Mouse (Mus musculus): ENCODE results near the gene Wwox. TPM values are rescaled to one million over a fixed set of nuclear protein-coding genes. Genes with fewer than 3 reads are reported as not detected.

Gene Wwox
- polyA plus RNA-seq, 1 experiment from 2014 or later = 11.3 TPM

GRCm38 (mm10) chr8:114849461-114849860 lies 410.0 kb downstream of the Wwox start:
- H3K27ac ChIP-seq (replicated peaks in 1 of 2; ENCODE audit: control insufficient read depth in 1 of 2, insufficient read depth in 1 of 2, low read depth in 2 of 2, low read length in 2 of 2) = no peak overlapping the region
- no peak overlapping the region for H3K4me2 ChIP-seq (ENCODE audit: low read length)
- H3K9me3 ChIP-seq (ENCODE audit: control insufficient read depth, low read length) = 0 out of 2 replicates have a peak, but pooled peaks cover 3% of the 10 kb centered on the region
- H3K27me3 ChIP-seq (ENCODE audit: control insufficient read depth, insufficient read depth, low read length) = no peaks in the 10 kb centered on the region
- H3K4me1 ChIP-seq (ENCODE audit: control insufficient read depth in 2 of 2, insufficient read depth in 2 of 2, low read length in 2 of 2) = no peaks in the 10 kb centered on the region
- no peak for ATAC-seq (ENCODE audit: insufficient number of reproducible peaks, insufficient read depth, low FRiP score, low read depth)
- WGBS = 76% methylated on average over 9 of the region's 9 CpGs
- H3K4me3 ChIP-seq (ENCODE audit: control insufficient read depth in 1 of 2, insufficient read depth in 1 of 2, low read depth in 1 of 2, low read length in 2 of 2) = no peak overlapping the region
- H3K36me3 ChIP-seq (ENCODE audit: control insufficient read depth, insufficient read depth, low read length) = no peaks in the 10 kb centered on the region
- H3K9ac ChIP-seq (ENCODE audit: low read length) = no peak overlapping the region

- H3K4me2 ChIP-seq (ENCODE audit: low read length) = no peak overlapping the region
- H3K36me3 ChIP-seq (ENCODE audit: control insufficient read depth, insufficient read depth, low read length) = no peaks in the 10 kb centered on the region
- no peaks in the 10 kb centered on the region for H3K4me1 ChIP-seq (ENCODE audit: control insufficient read depth in 2 of 2, insufficient read depth in 2 of 2, low read length in 2 of 2)
- no peaks in the 10 kb centered on the region for H3K27me3 ChIP-seq (ENCODE audit: control insufficient read depth, insufficient read depth, low read length)
- WGBS = 42% methylated on average over 15 of the region's 15 CpGs
- H3K27ac ChIP-seq (replicated peaks in 1 of 2; ENCODE audit: control insufficient read depth in 1 of 2, insufficient read depth in 1 of 2, low read depth in 2 of 2, low read length in 2 of 2) = no peak overlapping the region
- H3K9ac ChIP-seq (ENCODE audit: low read length) = no peak overlapping the region
- 0 out of 2 replicates have a peak, but pooled peaks cover 3% of the 10 kb centered on the region for H3K9me3 ChIP-seq (ENCODE audit: control insufficient read depth, low read length)
- no peak overlapping the region for H3K4me3 ChIP-seq (ENCODE audit: control insufficient read depth in 1 of 2, insufficient read depth in 1 of 2, low read depth in 1 of 2, low read length in 2 of 2)
- ATAC-seq (ENCODE audit: insufficient number of reproducible peaks, insufficient read depth, low FRiP score, low read depth) = no peak
These were observed 410.8 kb downstream of the Wwox start for GRCm38 (mm10) chr8:114850014-114850870.

DNA sequence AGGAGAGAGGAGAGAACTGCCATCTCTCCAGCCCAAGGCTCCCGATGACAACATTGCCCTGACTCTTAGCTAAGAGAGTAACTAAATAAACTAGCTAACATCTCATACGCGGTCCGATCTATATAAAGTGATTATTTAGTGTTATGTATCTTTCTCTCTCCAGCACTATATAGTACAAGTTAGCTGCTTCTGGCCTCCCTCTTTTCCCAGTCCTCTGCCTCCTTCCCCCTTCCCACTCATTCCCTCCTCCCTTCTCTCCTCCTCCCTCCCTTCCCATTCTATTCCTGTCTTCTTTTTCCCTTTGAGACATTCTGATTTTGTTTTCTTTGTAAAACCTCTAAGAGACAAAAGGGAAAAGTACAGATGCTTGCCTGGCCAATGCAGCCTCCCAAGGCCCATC lies 414.3 kb downstream of the Wwox start:
- no peak overlapping the region for H3K4me2 ChIP-seq (ENCODE audit: low read length)
- no peaks in the 10 kb centered on the region for H3K27me3 ChIP-seq (ENCODE audit: control insufficient read depth, insufficient read depth, low read length)
- 85% methylated on average over 4 of the region's 4 CpGs for WGBS

GRCm38 (mm10) chr8:114855833-114856232 lies 416.4 kb downstream of the Wwox start:
- ATAC-seq (ENCODE audit: insufficient number of reproducible peaks, insufficient read depth, low FRiP score, low read depth) = no peak
- H3K4me1 ChIP-seq (ENCODE audit: control insufficient read depth in 2 of 2, insufficient read depth in 2 of 2, low read length in 2 of 2) = no peaks in the 10 kb centered on the region
- H3K27ac ChIP-seq (replicated peaks in 1 of 2; ENCODE audit: control insufficient read depth in 1 of 2, insufficient read depth in 1 of 2, low read depth in 2 of 2, low read length in 2 of 2) = no peak overlapping the region
- H3K36me3 ChIP-seq (ENCODE audit: control insufficient read depth, insufficient read depth, low read length) = no peaks in the 10 kb centered on the region
- H3K9me3 ChIP-seq (ENCODE audit: control insufficient read depth, low read length) = 0 out of 2 replicates have a peak, but pooled peaks cover 3% of the 10 kb centered on the region
- no peak overlapping the region for H3K4me2 ChIP-seq (ENCODE audit: low read length)
- no peak overlapping the region for H3K4me3 ChIP-seq (ENCODE audit: control insufficient read depth in 1 of 2, insufficient read depth in 1 of 2, low read depth in 1 of 2, low read length in 2 of 2)
- H3K9ac ChIP-seq (ENCODE audit: low read length) = no peak overlapping the region
- H3K27me3 ChIP-seq (ENCODE audit: control insufficient read depth, insufficient read depth, low read length) = no peaks in the 10 kb centered on the region
- WGBS = 65% methylated on average over 7 of the region's 7 CpGs

More for the DNA sequence above, 414.3 kb downstream of the Wwox start:
- H3K9me3 ChIP-seq (ENCODE audit: control insufficient read depth, low read length) = 0 out of 2 replicates have a peak, but pooled peaks cover 3% of the 10 kb centered on the region
- H3K4me3 ChIP-seq (ENCODE audit: control insufficient read depth in 1 of 2, insufficient read depth in 1 of 2, low read depth in 1 of 2, low read length in 2 of 2) = no peak overlapping the region
- no peaks in the 10 kb centered on the region for H3K36me3 ChIP-seq (ENCODE audit: control insufficient read depth, insufficient read depth, low read length)
- ATAC-seq (ENCODE audit: insufficient number of reproducible peaks, insufficient read depth, low FRiP score, low read depth) = no peak
- H3K27ac ChIP-seq (replicated peaks in 1 of 2; ENCODE audit: control insufficient read depth in 1 of 2, insufficient read depth in 1 of 2, low read depth in 2 of 2, low read length in 2 of 2) = no peak overlapping the region
- H3K4me1 ChIP-seq (ENCODE audit: control insufficient read depth in 2 of 2, insufficient read depth in 2 of 2, low read length in 2 of 2) = no peaks in the 10 kb centered on the region
- H3K9ac ChIP-seq (ENCODE audit: low read length) = no peak overlapping the region

GRCm38 (mm10) chr8:114865911-114866310 lies 426.5 kb downstream of the Wwox start:
- no peaks in the 10 kb centered on the region for H3K9me3 ChIP-seq (ENCODE audit: control insufficient read depth, low read length)
- no peak overlapping the region for H3K4me3 ChIP-seq (ENCODE audit: control insufficient read depth in 1 of 2, insufficient read depth in 1 of 2, low read depth in 1 of 2, low read length in 2 of 2)
- H3K4me1 ChIP-seq (ENCODE audit: control insufficient read depth in 2 of 2, insufficient read depth in 2 of 2, low read length in 2 of 2) = no peaks in the 10 kb centered on the region
- H3K9ac ChIP-seq (ENCODE audit: low read length) = no peak overlapping the region
- ATAC-seq (ENCODE audit: insufficient number of reproducible peaks, insufficient read depth, low FRiP score, low read depth) = no peak
- no peaks in the 10 kb centered on the region for H3K27me3 ChIP-seq (ENCODE audit: control insufficient read depth, insufficient read depth, low read length)
- H3K4me2 ChIP-seq (ENCODE audit: low read length) = no peak overlapping the region
- H3K36me3 ChIP-seq (ENCODE audit: control insufficient read depth, insufficient read depth, low read length) = no peaks in the 10 kb centered on the region
- WGBS = 76% methylated on average over 3 of the region's 3 CpGs
- no peak overlapping the region for H3K27ac ChIP-seq (replicated peaks in 1 of 2; ENCODE audit: control insufficient read depth in 1 of 2, insufficient read depth in 1 of 2, low read depth in 2 of 2, low read length in 2 of 2)

DNA sequence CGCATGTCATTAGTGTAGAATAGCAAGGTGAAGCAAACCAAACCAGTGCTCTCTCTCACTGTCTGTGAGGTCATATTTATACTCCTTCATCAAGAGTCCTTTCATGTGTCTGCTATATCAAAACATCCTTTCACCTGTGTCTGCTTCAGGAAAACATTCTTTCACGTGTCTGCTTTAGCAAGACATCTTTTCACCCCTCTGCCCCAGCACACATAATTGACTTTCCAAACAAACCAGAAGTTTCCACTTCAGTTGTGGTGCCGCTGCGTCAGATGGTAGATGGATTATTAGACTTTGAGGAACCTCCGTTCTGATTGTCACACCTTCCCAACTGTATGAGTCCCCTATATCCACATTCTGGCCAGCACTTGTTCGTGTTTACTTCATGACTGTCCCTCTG lies 429.9 kb downstream of the Wwox start:
- H3K36me3 ChIP-seq (ENCODE audit: control insufficient read depth, insufficient read depth, low read length) = no peaks in the 10 kb centered on the region
- H3K9me3 ChIP-seq (ENCODE audit: control insufficient read depth, low read length) = no peaks in the 10 kb centered on the region
- no peaks in the 10 kb centered on the region for H3K4me1 ChIP-seq (ENCODE audit: control insufficient read depth in 2 of 2, insufficient read depth in 2 of 2, low read length in 2 of 2)
- H3K27me3 ChIP-seq (ENCODE audit: control insufficient read depth, insufficient read depth, low read length) = no peaks in the 10 kb centered on the region
- 90% methylated on average over 6 of the region's 6 CpGs for WGBS
- ATAC-seq (ENCODE audit: insufficient number of reproducible peaks, insufficient read depth, low FRiP score, low read depth) = no peak
- no peak overlapping the region for H3K27ac ChIP-seq (replicated peaks in 1 of 2; ENCODE audit: control insufficient read depth in 1 of 2, insufficient read depth in 1 of 2, low read depth in 2 of 2, low read length in 2 of 2)
- H3K4me3 ChIP-seq (ENCODE audit: control insufficient read depth in 1 of 2, insufficient read depth in 1 of 2, low read depth in 1 of 2, low read length in 2 of 2) = no peak overlapping the region
- H3K4me2 ChIP-seq (ENCODE audit: low read length) = no peak overlapping the region
- H3K9ac ChIP-seq (ENCODE audit: low read length) = no peak overlapping the region

DNA sequence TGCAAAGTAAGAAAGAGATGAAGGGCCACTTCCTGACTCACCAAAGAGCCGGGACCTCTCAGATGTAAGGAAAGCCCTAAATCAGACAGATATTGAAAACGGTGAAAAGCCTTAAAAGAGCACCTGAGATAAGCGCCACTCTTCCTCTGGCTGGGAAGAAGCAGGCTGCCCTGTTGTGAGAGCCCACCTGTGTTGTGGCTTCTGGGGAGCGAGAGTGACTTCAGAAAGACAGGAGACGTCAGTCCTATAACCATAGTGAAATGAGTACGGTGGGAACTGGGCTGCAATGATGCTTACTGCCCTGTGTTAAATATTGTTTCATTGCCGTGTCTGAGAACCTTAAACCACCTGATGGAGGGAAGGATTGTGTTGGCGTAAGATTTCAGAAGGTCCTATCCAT lies 431.0 kb downstream of the Wwox start:
- H3K4me3 ChIP-seq (ENCODE audit: control insufficient read depth in 1 of 2, insufficient read depth in 1 of 2, low read depth in 1 of 2, low read length in 2 of 2) = no peak overlapping the region
- no peaks in the 10 kb centered on the region for H3K36me3 ChIP-seq (ENCODE audit: control insufficient read depth, insufficient read depth, low read length)
- H3K27ac ChIP-seq (replicated peaks in 1 of 2; ENCODE audit: control insufficient read depth in 1 of 2, insufficient read depth in 1 of 2, low read depth in 2 of 2, low read length in 2 of 2) = no peak overlapping the region
- H3K4me2 ChIP-seq (ENCODE audit: low read length) = no peak overlapping the region
- no peaks in the 10 kb centered on the region for H3K9me3 ChIP-seq (ENCODE audit: control insufficient read depth, low read length)
- H3K9ac ChIP-seq (ENCODE audit: low read length) = no peak overlapping the region
- 83% methylated on average over 8 of the region's 8 CpGs for WGBS
- H3K4me1 ChIP-seq (ENCODE audit: control insufficient read depth in 2 of 2, insufficient read depth in 2 of 2, low read length in 2 of 2) = no peaks in the 10 kb centered on the region
- no peak for ATAC-seq (ENCODE audit: insufficient number of reproducible peaks, insufficient read depth, low FRiP score, low read depth)
- H3K27me3 ChIP-seq (ENCODE audit: control insufficient read depth, insufficient read depth, low read length) = no peaks in the 10 kb centered on the region
